Mouse (Mus musculus): ENCODE measurements around the gene Ugt8a.
A peak's percentile ranks its signal among the peaks of the same experiment; 100 is the strongest.

Gene Ugt8a

DNA sequence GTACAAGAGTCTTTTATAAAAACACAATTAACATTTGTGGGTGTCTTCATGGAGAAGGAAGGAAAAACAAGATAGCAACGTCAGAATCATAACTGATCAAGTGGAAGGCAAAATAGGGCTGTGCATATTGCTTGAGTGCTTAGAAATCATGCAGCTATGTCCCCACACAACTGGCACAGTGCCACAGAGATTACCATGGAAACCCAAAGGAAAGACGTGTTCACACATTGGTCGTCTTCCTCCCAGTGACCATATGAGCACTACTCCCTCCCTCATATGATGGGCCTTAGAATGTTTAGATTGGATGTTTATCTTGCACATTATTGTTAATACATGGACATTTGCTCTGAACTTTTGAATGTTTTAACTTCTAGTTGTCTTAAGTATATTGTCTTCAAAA lies 76.8 kb downstream of the Ugt8a start:
- no peak for DNase-seq

DNA sequence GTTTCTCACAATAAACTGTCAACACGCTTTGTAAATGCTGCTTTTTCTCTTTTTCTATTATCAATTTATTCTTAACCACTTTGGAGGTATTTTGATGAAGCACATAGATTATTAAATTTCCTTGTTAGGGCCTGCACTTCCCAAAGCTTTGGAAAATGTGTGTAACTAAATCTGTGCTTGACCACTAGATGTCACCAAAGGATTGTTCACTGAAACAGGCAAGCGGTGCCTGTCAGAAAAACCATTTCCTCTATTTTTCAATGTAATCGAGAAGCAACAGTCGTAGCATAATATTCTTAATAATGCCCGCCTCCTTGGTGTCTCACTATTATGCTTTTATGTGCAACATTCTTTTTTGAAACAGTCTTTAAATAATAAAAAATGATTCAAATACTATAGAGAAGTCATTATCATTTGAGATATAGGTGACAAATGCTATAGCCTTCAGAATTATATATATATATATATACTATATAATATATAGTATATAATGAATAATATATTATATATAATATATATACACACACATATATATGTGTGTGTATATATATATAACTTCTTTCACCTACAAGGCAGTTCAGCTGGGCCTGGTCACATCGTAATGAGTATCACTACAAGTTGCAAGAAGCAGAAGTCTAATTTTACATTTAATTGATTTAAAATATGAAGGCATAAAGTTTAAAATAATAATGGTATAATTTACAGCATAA lies 89.1 kb downstream of the Ugt8a start:
- peak in 1 of 2 experiments; percentile 14 for DNase-seq

DNA sequence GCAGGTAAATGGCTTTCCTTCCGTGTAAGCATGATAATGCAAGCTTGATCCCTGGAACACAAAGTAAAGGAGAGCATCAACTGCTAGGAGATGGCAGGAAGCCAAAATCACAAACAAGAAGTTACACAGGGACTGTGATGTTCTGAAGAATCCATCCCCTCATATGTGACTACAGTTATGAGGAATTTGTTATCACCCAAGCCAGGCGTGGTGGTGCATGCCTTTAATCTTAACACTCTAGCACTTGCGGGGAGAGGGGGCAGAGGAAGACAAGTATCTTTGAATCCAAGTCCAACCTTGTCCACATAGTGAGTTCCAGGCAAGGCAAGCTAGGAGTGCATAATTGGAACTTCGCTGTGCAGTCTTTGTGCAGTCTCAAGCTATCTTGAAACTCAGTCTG lies 110.4 kb downstream of the Ugt8a start:
- DNase-seq = no peak

DNA sequence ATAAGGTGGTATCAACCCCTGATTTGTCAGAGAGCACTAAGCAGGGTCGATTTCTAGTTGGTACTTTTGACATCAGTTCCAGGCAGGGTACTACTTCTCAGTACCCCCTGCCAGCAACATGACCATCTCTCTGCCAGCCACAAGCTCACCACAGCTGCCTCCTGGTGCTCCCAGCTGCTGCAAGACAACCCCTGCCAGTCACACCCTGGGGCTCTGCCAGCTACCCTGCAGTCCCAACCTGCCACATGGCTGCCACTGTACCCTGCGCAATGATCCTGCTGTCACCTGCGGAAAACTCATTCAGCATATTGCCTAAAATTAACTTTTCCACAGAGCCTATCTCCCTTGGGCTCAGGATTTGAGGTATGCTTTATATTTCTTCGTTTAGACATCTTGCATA lies 111.2 kb downstream of the Ugt8a start:
- DNase-seq = no peak

DNA sequence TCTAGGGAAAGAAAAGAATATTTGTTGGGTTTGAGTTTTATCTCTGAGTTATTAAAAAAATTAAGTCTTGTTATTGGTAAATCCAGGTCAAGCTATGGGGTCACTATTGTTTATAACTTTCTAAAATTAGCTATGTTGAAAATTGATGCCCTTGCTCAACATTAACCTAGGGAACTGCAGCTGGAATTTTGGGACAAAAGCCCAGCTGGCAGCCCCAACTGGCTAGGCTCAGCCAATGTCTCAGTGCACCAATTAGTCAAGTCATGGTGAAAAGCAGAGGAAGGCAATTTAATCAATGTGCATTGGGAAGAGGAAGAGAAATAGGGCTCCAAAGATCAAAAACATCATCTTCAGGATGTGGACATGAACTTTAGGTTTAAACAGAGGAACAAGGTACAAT lies 118.7 kb downstream of the Ugt8a start:
- DNase-seq = peak in 1 of 2 experiments; percentile 35

Data from lung, postnatal 4 days (tissue).